Mouse (Mus musculus): ENCODE data around the gene Ccdc24. TPM values are rescaled to one million over a fixed set of nuclear protein-coding genes. Genes with fewer than 3 reads are reported as not detected.

Ccdc24 gene
- total RNA-seq, 1 experiment from 2014 or later, result 0.32 TPM

GRCm38 (mm10) chr4:117862823-117863222 is 9.5 kb downstream of the Ccdc24 start:
- no peak for ATAC-seq (replicated peaks; ENCODE audit: low read depth, poor library complexity, severe bottlenecking)

GRCm38 (mm10) chr4:117860570-117860969 is 11.8 kb downstream of the Ccdc24 start:
- ATAC-seq (replicated peaks; ENCODE audit: low read depth, poor library complexity, severe bottlenecking), result no peak

GRCm38 (mm10) chr4:117858794-117859193 is 13.6 kb downstream of the Ccdc24 start:
- ATAC-seq (replicated peaks; ENCODE audit: low read depth, poor library complexity, severe bottlenecking), result peak; percentile 55

GRCm38 (mm10) chr4:117855146-117855545 is 17.2 kb downstream of the Ccdc24 start:
- ATAC-seq (replicated peaks; ENCODE audit: low read depth, poor library complexity, severe bottlenecking), result no peak

- ATAC-seq (replicated peaks; ENCODE audit: low read depth, poor library complexity, severe bottlenecking), result no peak
Measured at GRCm38 (mm10) chr4:117852152-117852868, 20.0 kb downstream of the Ccdc24 start.

- no peak for ATAC-seq (replicated peaks; ENCODE audit: low read depth, poor library complexity, severe bottlenecking)
Measured at GRCm38 (mm10) chr4:117850871-117851270, 21.5 kb downstream of the Ccdc24 start.

- no peak for ATAC-seq (replicated peaks; ENCODE audit: low read depth, poor library complexity, severe bottlenecking)
Measured at GRCm38 (mm10) chr4:117850176-117850575, 22.2 kb downstream of the Ccdc24 start.

GRCm38 (mm10) chr4:117849506-117849905 is 22.9 kb downstream of the Ccdc24 start:
- no peak for ATAC-seq (replicated peaks; ENCODE audit: low read depth, poor library complexity, severe bottlenecking)

GRCm38 (mm10) chr4:117849063-117849462 is 23.3 kb downstream of the Ccdc24 start:
- no peak for ATAC-seq (replicated peaks; ENCODE audit: low read depth, poor library complexity, severe bottlenecking)

GRCm38 (mm10) chr4:117847011-117847410 is 25.3 kb downstream of the Ccdc24 start:
- no peak for ATAC-seq (replicated peaks; ENCODE audit: low read depth, poor library complexity, severe bottlenecking)

GRCm38 (mm10) chr4:117846261-117846660 is 26.1 kb downstream of the Ccdc24 start:
- ATAC-seq (replicated peaks; ENCODE audit: low read depth, poor library complexity, severe bottlenecking), result no peak

GRCm38 (mm10) chr4:117845316-117845715 is 27.0 kb downstream of the Ccdc24 start:
- ATAC-seq (replicated peaks; ENCODE audit: low read depth, poor library complexity, severe bottlenecking), result no peak

GRCm38 (mm10) chr4:117844467-117844866 is 27.9 kb downstream of the Ccdc24 start:
- no peak for ATAC-seq (replicated peaks; ENCODE audit: low read depth, poor library complexity, severe bottlenecking)

GRCm38 (mm10) chr4:117843101-117843500 is 29.3 kb downstream of the Ccdc24 start:
- no peak for ATAC-seq (replicated peaks; ENCODE audit: low read depth, poor library complexity, severe bottlenecking)

GRCm38 (mm10) chr4:117841566-117841965 is 30.8 kb downstream of the Ccdc24 start:
- ATAC-seq (replicated peaks; ENCODE audit: low read depth, poor library complexity, severe bottlenecking), result no peak

GRCm38 (mm10) chr4:117840821-117841220 is 31.5 kb downstream of the Ccdc24 start:
- ATAC-seq (replicated peaks; ENCODE audit: low read depth, poor library complexity, severe bottlenecking), result no peak

- ATAC-seq (replicated peaks; ENCODE audit: low read depth, poor library complexity, severe bottlenecking), result no peak
Measured at GRCm38 (mm10) chr4:117839366-117839765, 33.0 kb downstream of the Ccdc24 start.

- ATAC-seq (replicated peaks; ENCODE audit: low read depth, poor library complexity, severe bottlenecking), result no peak
Measured at GRCm38 (mm10) chr4:117837271-117837670, 35.1 kb downstream of the Ccdc24 start.

GRCm38 (mm10) chr4:117836204-117836767 is 36.1 kb downstream of the Ccdc24 start:
- ATAC-seq (replicated peaks; ENCODE audit: low read depth, poor library complexity, severe bottlenecking), result peak; percentile 64

GRCm38 (mm10) chr4:117835531-117836111 is 36.7 kb downstream of the Ccdc24 start:
- peak; percentile 42 for ATAC-seq (replicated peaks; ENCODE audit: low read depth, poor library complexity, severe bottlenecking)

GRCm38 (mm10) chr4:117834845-117835530 is 37.4 kb downstream of the Ccdc24 start:
- peak; percentile 30 for ATAC-seq (replicated peaks; ENCODE audit: low read depth, poor library complexity, severe bottlenecking)

Measured in common myeloid progenitor, adult 5-6 weeks (primary cell).